Mouse (Mus musculus) cortical plate, adult 2 months (tissue): ENCODE measurements around the gene Fanci. TPM values are rescaled to one million over a fixed set of nuclear protein-coding genes. Genes with fewer than 3 reads are reported as not detected.
A peak's percentile ranks its signal among the peaks of the same experiment; 100 is the strongest.

Source experiments
- H3K27ac ChIP-seq: fragments of 200-500 bp; 2 replicates; pipeline ENCODE4 v1.5.1; 2012; ENCODE audit warnings: low read length, control low read depth, inconsistent platforms; ENCODE audit not compliant: insufficient read depth
- H3K4me1 ChIP-seq: fragments of 200-500 bp; 2 replicates; pipeline ENCODE4 v1.6.1; 2011; ENCODE audit warnings: low read length; ENCODE audit not compliant: control insufficient read depth, insufficient read depth
- H3K4me3 ChIP-seq: fragments of 200-500 bp; 2 replicates; pipeline ENCODE4 v1.5.1; 2011; ENCODE audit warnings: mild to moderate bottlenecking, low read length, control low read depth; ENCODE audit not compliant: insufficient read depth
- CTCF ChIP-seq: fragments of 200-500 bp; IDR thresholded peaks from 2 replicates; pipeline ENCODE4 v1.5.1; 2011; ENCODE audit warnings: mild to moderate bottlenecking, control low read depth, low read length; ENCODE audit not compliant: insufficient read depth; ENCODE audit errors: extremely low read depth
- POLR2A ChIP-seq: fragments of 200-500 bp; IDR thresholded peaks from 2 replicates; pipeline ENCODE4 v1.6.1; 2011; ENCODE audit warnings: mild to moderate bottlenecking, low read length, control low read depth; ENCODE audit not compliant: insufficient read depth; ENCODE audit errors: extremely low read depth
- polyA plus RNA-seq: library from polyadenylated mRNA; depleted of rRNA; stranded (reverse); fragments of >200 nt; gene quantifications from 2 replicates; pipeline ENCODE4 v1.2.3, GENCODE M21; 2012

Fanci gene
- polyA plus RNA-seq, 1 experiment: 0.73 TPM

DNA sequence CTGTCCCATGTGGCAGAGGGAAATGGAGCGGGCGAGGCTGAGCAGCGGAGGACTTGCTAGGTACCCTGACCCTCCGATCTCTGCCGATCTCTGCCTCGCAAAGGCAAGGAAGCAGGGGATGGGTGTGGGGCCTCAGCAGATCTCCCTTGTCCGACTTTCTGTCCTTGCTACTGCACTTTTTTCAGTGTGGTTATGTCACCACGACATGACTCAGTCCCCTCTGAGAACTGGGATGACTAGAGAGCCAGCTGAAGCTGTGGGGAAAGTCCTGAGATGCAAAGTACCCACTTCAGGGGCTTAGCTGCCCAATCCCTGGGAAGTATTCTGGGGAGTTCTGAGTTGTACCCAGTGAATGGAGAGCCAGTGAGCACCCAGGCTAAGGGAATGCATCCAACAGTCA, 4.6 kb upstream of the Fanci start:
- H3K4me1 ChIP-seq: no peaks in the 10 kb centered on the region
- no peak overlapping the region for H3K27ac ChIP-seq
- H3K4me3 ChIP-seq: no peak overlapping the region
- TF ChIP-seq CTCF (no peak), POLR2A (no peak)

DNA sequence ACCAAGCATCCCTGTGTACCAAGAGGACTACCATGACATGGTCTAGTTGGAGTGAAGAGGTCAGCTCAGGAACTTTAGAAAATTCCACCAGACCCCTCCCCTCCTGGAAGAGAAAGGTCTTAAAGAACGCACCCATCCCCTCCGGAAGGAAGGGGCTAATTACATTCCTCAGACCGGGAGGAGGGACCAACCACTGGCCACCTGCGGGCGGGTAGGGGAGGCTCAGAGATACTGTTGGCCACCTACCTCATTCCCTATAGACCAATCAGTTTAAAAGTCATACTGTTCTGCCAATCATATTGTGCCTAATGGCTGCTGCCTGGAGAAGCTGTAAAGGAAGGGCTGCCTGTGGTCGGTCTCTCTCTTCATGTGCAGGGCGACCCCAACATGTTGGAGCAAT, 3.7 kb upstream of the Fanci start:
- H3K4me1 ChIP-seq: no peaks in the 10 kb centered on the region
- no peak overlapping the region for H3K27ac ChIP-seq
- TF ChIP-seq CTCF (no peak), POLR2A (no peak)
- no peak overlapping the region for H3K4me3 ChIP-seq

DNA sequence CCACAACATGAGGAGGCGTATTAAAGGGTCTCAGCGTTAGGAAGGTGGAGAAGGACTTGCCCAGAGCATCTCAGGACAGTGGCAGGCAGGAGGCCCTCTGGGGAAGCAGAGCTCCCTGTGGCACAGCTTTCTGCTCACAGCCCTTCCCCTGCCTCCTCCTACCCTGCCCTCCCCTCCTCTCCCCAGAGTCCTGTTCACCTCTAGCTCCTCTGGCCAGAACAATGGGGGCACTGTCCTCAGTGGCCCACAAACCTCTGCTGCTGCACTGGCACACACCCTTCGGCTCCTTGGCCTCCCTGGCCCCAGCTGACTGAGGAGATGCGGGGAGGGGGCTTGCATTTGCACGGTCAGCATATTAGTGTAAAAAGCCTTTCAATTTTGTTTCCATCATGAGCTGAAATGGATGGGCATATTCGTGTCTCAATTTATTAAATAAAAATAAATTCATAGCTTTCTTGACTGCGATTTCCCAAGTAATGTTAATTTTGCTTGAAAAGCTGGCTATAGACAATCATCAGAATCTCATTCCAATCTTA, 3.0 kb upstream of the Fanci start:
- no peak for TF ChIP-seq POLR2A
- no peak for TF ChIP-seq CTCF
- H3K27ac ChIP-seq: no peak overlapping the region
- no peaks in the 10 kb centered on the region for H3K4me1 ChIP-seq
- no peak overlapping the region for H3K4me3 ChIP-seq

DNA sequence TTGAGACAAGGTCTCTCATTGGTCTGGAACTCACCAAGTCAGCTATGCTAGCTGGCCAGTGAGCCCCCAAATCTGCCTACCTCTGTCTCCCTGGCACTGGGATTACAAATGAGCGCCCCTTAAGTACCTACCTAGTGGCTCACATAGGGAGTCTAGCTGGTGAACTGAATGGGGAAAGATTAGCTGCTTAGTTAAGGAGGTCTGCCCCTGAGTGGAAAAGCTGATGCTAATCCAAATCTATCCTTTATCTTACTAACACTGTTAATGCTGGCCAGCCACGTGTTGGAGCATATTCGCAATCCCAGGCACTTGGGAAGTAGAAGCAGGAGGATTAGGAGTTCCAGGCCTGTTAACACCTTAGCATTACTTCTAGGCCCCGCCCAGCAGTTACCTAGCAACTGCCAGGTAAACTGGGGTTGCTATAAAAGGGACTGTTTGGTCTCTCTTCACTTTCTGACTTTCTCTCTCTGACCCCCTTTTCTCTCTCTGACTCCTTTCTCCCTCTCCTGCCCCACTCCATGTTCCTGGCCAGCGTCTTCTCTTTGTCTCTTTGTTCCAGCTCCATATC, 1.5 kb upstream of the Fanci start:
- Histone ChIP-seq H3K27ac (no peak overlapping the region), H3K4me1 (no peaks in the 10 kb centered on the region), H3K4me3 (no peak overlapping the region)
- TF ChIP-seq CTCF (no peak), POLR2A (no peak)

DNA sequence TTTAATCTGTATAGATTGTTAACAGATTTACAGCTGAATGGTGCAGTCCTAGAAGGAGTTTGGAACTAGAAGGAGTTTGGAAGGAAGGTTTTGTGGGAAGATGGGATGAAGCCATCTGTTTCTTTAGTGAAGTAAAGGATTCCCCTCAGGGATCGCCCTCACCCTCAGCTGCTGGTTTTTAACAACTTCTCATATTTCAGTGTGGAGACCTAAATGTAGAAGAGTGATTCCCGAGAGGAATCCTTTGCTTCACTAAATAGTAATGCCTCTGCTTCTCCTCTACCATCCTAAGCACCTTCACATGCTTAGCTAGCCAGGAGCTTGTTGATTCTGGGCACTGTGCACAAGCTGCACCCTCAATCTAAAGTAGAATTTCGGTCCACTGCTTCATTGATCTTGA, 258 bp upstream of the Fanci start:
- no peak for TF ChIP-seq POLR2A
- no peak for TF ChIP-seq CTCF

DNA sequence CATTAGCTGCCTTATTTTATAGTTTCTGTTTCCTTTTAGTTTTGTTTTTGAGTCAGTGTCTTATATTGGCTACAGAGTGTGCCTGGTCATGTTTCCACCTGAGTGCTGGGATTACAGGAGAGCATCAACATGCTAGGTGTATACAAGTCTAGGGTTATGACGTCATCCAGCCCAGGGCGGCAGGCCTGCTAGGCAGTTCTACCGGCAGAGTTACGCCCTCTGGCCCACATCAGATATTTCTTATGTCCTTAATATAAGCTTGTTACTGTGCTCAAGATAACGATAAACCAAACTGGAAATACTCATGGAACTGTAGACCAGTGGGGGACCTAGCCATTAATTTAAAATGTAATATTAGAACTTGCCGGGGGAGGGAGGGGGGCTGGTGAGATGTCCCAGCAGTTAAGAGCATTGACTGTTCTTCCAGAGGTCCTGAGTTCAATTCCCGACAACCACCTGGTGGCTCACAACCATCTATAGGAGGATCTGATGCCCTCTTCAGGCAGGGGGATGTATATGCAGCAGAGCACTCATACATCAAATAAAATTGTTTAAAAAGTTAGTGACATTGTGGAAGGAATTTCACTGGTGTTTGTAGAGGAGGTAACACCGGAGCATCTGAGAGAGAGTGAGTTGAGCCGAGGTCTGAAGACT, 1.3 kb downstream of the Fanci start:
- TF ChIP-seq CTCF: 0 out of 2 replicates have a peak, but pooled peaks have one; percentile 14
- no peak for TF ChIP-seq POLR2A
- H3K27ac ChIP-seq: no peak overlapping the region
- H3K4me1 ChIP-seq: no peaks in the 10 kb centered on the region
- no peak overlapping the region; the same call in 1 of the 2 replicates for H3K4me3 ChIP-seq

More for the DNA sequence above, 258 bp upstream of the Fanci start:
- H3K4me3 ChIP-seq: peak overlapping the region; percentile 50
- H3K27ac ChIP-seq: 0 out of 2 replicates have a peak overlapping the region, but pooled peaks have one; percentile 45
- H3K4me1 ChIP-seq: no peaks in the 10 kb centered on the region

DNA sequence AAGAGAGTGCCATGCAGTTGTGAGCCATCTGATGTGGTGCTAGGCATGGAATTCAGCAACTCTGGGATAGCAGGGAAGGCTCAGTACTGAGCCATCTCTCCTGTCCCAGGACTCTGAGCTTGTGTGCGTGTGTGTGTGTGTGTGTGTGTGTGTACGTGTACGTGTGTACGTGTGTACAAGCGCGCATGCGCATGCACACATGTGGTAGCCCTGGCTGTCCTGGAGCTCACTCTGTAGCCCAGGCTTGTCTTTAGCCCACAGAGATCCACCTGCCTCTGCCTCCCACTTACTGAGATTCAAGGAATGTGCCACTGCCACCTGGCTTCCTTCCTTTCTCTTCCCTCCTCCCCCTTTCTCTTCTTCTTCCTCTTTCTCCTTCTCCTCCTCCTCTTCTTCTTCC, 2.2 kb downstream of the Fanci start:
- TF ChIP-seq POLR2A: no peak
- no peak for TF ChIP-seq CTCF
- Histone ChIP-seq H3K4me3 (no peak overlapping the region), H3K27ac (no peak overlapping the region), H3K4me1 (no peaks in the 10 kb centered on the region)

DNA sequence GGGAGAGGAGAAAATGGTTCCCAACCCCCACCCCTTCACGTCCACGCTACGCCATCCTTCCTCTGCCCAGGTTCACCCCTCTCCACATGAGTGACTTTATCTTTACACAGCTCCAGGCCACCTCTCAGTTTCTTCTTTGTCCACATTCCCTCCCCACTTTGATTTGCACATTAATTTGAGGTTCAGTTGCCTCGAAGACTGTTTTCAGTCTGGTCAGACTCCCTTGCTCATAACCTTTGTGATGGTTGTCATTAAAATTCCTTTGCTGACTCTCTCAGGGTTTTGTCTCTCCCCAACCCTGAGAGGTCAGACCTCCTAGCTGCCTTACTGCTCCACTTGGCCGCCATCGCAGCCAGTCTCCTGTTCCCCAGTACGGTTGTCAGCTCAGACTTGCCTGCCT, 2.9 kb downstream of the Fanci start:
- H3K4me1 ChIP-seq: no peaks in the 10 kb centered on the region
- no peak overlapping the region for H3K27ac ChIP-seq
- no peak for TF ChIP-seq POLR2A
- TF ChIP-seq CTCF: no peak
- H3K4me3 ChIP-seq: no peak overlapping the region

DNA sequence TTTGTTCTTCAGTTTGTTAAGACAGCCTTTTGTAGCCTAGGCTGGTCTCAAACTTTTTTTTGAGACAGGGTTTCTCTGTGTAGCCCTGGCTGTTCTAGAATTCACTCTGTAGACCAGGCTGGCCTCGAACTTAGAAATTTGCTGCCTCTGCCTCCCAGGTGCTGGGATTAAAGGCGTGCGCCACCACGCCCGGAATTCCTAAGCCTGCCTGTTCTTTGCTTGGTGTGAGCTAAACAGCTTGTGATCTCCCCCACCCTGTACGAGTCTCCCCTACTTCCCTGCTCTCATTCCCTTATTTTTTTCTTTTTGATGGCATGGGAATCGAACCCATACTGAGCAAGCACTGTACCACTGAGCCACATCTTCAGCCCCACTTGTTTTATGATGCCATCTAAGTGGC, 3.5 kb downstream of the Fanci start:
- no peak for TF ChIP-seq POLR2A
- no peak for TF ChIP-seq CTCF
- Histone ChIP-seq H3K4me3 (no peak overlapping the region), H3K4me1 (no peaks in the 10 kb centered on the region), H3K27ac (no peak overlapping the region)

DNA sequence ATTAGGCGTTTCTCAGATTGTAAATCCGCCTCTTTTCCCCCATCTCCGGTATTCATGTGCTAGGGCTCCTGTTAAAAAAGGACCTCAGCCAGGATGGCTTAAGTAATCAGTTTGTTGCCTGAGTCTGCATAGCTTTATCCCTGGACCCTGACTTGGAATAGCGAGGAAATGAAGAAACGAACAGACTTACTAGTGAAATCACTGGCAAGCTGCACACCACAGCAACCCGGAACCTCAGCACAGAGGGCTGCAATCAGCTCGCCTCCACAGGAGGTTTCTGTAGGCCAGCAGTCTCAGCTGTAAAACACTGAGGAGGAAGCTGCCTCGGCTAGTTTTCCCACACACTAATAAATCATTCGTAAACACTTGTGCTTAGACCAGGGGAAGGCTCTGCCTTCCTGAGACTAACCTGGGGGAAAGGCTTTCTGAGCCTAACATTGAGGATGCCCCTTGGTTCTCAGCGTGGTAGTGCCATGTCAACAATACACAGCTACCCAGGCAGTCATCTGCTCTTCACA, 5.8 kb downstream of the Fanci start:
- Histone ChIP-seq H3K27ac (no peak overlapping the region), H3K4me1 (no peaks in the 10 kb centered on the region), H3K4me3 (no peak overlapping the region)
- TF ChIP-seq CTCF: no peak
- no peak for TF ChIP-seq POLR2A
